Mouse (Mus musculus) liver, adult 2 months (tissue): ENCODE measurements around the gene Olfr545.

Experiments
- CTCF ChIP-seq: fragments of 200-500 bp; IDR thresholded peaks from 2 replicates; pipeline ENCODE4 v1.5.1; 2011; ENCODE audit warnings: low read depth, low read length, control low read depth
- POLR2A ChIP-seq: fragments of 200-500 bp; IDR thresholded peaks from 2 replicates; pipeline ENCODE4 v1.6.1; 2011; ENCODE audit warnings: low read length, control low read depth; ENCODE audit not compliant: insufficient read depth; ENCODE audit errors: extremely low read depth

GRCm38 (mm10) chr7:102442432-102442831 is 56.9 kb downstream of the Olfr545 start:
- TF ChIP-seq CTCF (no peak), POLR2A (no peak)
